Mouse (Mus musculus) 416B (cell line): ENCODE results near the gene Ankib1.
A peak's percentile ranks its signal among the peaks of the same experiment; 100 is the strongest.
"Not testable (repeated sequence)": the region's sequence is repeated elsewhere in the genome, so short reads cannot be mapped to it uniquely, and the experiment has no call there.

ENCODE experiments used
- DNase-seq: peaks from one replicate; pipeline ENCODE4 v3.0.0; 2011; ENCODE audit warnings: low read depth

Ankib1 gene

GRCm38 (mm10) chr5:3802433-3803291, at the start of gene Ankib1, which contains the start of gene Krit1:
Gene Ankib1 (minus strand): TSS chr5:3802925.
Gene Krit1 (plus strand): TSS chr5:3803184.
- DNase-seq = peak; percentile 87

DNA sequence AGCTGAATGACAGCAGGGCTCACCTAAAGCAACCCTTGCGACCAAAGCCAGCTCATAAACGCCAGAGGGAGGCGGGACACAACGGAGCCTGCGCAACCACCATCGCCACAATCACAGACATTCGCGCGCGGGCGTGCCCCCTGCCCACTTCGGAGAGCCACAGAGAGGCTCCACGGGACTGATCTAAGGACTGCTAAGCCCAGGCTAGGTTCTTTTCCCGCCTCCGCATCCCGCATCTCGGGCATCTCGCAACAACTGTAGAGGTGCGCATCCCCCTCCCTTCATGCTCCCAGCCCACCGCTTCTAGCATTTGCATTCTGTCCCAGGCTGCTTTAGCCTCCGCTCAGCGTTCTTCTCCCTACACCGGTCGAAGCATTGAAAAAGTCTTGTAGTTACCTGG, 42.3 kb upstream of the Ankib1 start, which contains the start of gene Lrrd1:
Gene Lrrd1, plus strand, starts transcription at position 148 of the 400 bp plus-strand sequence.
- no peak for DNase-seq

- peak; percentile 38 for DNase-seq
Observed at GRCm38 (mm10) chr5:3834107-3834506, 31.4 kb upstream of the Ankib1 start.

DNA sequence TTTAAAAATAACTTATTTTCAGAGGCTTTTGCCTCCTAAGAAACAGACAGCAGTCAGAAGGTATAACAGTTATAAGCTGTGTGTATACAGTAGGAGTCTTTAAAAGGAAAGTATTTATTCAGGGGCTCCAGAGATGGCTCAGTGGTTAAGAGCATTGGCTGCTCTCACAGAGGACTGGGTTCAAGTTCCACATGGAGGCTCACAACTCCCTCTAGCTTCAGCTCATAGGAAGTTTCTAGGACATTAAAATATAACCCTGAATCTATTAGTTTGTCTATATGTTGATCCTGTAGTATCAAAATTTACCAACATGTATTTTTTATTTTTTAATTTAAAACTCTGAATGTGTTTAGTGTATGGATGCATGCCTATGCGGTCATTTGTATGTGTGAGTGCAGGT, 5.7 kb upstream of the Ankib1 start:
- peak; percentile 53 for DNase-seq

- peak; percentile 76 for DNase-seq
Observed at GRCm38 (mm10) chr5:3803292-3804165, 804 bp upstream of the Ankib1 start.

DNA sequence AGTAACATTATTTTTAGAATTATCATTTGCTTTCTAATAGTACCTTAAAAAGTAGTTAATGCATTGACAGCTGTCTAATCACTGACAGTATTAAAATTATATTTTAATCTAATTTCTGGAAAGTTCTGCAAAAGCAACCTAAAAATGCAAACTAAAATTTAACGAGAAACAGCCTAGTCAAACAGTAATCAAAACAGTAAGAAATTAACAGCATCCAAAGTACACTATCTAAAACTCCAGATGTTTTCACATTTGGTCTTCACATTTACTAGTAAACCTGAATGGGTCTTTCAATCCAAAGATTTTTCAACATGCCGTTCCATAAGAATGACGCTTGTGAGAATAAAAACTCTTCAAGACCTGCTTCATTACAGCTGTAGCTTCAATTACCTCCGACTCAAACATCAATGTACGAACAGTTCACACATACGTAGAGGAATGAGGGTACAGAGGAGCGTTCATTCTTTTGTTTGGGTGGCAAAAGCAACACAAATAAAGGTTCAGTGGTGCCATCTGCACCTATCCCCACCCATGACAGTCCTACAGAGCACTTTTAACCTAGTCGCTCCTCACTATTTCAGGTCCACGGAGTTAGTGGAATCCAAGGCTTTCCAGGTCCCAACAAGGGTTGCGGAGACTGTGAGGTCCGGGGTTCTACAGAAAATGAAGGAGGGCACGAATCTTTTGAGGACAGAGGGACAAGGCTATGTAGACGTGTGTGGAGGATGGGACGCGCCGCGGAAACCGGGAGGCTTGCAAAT, 873 bp downstream of the Ankib1 start:
- peak; percentile 60 for DNase-seq

DNA sequence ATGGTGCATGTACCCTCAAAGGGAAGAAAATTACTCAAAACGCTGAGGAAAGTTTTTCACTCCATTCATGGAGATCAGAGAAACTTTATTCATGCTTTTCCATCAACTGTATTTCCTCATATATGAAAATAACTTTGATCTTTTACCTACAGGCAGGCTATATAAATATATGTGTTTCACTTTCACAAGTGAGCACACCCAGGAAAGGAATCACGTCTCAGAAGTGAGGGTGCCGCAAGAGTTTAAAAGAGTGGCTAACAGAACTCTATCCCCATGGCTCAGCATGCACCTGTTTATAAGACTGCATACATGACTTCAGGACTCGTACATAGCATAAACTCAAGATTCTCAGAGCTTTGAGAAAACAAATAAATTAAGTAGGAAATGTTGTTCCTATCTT, 1.8 kb downstream of the Ankib1 start:
- DNase-seq = no peak

DNA sequence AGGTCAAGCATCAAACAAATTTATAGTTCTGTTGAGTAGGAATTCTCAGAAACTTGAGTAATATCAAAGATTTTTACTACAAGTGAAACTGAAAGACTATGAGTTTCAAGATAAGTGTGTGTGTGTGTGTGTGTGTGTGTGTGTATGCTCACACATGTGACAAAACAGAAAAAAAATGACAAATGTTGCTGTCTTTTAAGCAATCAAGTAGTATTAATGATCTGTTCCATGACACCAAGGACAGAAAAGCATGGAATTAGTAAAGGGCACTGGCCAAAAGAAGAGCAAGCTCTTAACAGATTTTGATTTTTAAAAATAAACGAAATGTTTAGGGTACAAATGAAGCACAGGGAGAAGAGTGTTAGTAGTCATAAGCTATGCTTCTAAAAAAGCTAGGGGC, 2.7 kb downstream of the Ankib1 start:
- DNase-seq = no peak

DNA sequence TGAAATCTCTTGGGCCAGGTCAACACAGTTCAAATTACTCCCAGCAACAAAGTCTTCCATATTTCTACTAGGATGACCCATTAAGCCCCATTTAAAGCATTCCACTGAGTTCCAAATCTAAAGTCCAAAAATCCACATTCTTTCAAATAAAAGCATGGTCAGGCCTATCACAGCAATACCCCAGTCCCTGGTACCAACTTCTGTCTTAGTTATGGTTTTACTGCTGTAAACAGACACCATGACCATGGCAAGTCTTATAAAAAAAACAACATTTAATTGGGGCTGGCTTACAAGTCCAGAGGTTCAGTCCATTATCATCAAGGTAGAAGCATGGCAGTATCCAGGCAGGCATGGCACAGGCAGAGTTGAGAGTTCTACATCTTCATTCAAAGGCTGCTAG, 4.1 kb downstream of the Ankib1 start:
- DNase-seq = not testable (repeated sequence)

- not testable (repeated sequence) for DNase-seq
Observed at GRCm38 (mm10) chr5:3797101-3797500, 5.6 kb downstream of the Ankib1 start.

DNA sequence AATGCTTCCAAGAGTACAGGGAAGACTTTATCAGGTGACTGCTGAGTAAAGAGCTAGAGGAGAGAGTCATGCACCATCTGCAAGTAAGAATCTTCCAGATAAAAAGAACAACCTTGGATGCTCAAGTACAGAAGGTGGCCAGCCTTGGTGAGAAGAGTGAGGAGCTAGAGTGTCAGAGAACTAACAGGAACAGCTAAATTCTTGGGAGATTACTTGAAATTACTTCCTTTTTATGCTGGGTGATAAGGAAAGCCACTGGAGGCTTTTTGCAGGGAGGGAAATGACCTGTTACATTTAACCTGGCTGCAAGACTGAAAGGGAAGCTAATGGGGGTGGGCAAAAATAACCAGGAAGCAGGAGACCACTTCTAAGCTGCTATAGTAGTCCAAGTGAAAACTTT, 11.7 kb downstream of the Ankib1 start:
- DNase-seq = no peak

- peak; percentile 87 for DNase-seq
Observed at GRCm38 (mm10) chr5:3787548-3787947, 15.2 kb downstream of the Ankib1 start.

DNA sequence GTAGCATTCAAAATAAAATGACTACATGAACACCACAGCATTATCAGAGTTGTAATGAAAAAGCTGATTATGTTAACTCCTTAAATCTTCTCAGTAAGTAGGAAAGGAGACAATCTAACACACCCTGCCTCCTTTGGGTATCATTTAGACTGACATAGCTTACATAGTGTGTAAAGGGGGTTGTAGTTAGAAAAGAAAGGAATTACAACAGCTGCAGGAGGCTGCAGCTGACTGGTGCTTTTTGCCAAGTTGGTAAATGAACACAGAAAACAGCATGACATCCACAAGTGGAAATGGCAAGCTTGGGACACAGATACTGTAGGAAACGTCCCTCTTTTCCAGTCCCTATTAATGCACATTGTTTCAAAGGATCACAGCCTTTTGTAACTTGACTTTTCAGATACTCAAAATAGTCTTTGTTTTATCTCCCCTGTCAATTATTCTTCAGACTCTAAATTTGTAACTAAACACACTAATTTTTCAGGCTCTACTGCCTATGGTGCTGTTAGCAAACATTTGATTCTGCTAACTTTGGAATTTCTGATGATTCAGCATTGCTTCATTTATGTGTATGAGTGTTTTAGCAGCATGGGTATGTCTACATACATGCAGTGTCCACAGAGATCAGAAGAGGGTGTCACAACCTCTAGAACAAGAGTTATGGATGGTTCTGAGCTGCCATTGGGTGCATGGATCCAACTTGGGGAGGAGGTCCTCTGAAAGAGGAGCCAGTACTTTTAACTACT, 17.8 kb downstream of the Ankib1 start:
- no peak for DNase-seq

GRCm38 (mm10) chr5:3783947-3784681, 18.6 kb downstream of the Ankib1 start:
- DNase-seq = no peak

DNA sequence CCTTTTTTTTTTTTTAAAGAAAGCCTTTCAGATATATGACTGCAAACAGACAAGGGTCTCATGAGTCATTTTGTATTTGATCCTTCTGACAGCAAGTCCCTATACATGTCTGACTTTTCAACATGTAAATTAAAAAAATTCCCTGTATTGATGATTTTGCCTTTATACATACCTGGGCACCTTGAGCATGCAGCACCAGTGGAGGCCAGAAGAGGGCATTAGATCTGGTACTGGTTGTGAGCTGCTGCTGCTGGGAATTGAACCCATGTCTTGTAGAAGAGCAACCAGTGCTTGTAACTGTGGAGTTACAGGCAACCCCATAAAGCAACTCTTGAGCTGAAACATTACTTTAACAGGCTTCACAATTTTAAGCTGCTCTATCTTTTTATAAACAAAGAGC, 20.1 kb downstream of the Ankib1 start:
- DNase-seq = no peak

DNA sequence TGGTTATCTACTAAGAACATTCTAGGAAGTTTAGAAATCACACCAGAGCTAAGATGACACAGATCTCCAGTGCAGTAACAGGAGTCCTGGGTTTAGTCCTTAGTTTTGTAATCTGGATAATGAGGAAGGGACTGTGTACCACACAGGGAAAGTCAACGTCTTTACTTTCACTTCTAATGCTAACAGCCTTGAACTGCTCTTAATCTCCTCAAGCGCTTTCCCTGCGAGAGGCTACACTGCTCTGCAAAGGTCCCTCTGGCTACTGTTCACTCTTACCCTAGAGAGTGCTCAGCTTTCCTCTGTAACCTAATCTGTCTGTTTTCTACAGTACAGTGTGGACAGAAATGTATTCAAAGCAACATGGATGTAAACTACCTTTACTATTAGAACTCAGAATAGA, 30.7 kb downstream of the Ankib1 start:
- DNase-seq = peak; percentile 56

GRCm38 (mm10) chr5:3771512-3771911, 31.2 kb downstream of the Ankib1 start:
- no peak for DNase-seq

- not testable (repeated sequence) for DNase-seq
Observed at GRCm38 (mm10) chr5:3750536-3750935, 52.2 kb downstream of the Ankib1 start.

- not testable (repeated sequence) for DNase-seq
Observed at GRCm38 (mm10) chr5:3732846-3733245, 69.9 kb downstream of the Ankib1 start.

GRCm38 (mm10) chr5:3728820-3729219, 73.9 kb downstream of the Ankib1 start:
- peak; percentile 21 for DNase-seq

DNA sequence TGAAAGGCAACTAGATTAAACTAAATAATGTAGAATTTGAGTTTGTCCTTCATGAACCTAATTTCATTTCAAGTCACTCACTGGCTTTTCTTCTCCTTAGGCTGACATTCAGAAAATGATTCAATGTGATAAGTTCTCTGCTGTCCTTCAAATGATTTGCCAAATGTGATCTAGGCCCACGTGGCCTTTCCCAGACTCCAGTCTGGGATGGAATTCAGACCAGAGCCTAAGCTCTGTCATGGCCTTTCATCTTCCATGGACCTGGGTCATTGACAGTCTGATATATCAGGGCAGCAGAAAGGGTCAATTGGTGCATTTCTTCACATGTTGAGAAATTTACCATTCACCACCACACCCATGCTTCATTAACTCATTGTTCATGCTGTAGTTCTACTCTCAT, 77.2 kb downstream of the Ankib1 start:
- no peak for DNase-seq
